Mouse (Mus musculus) lung, embryonic 16.5 days (tissue): ENCODE measurements at regions not wholly inside any gene's neighbourhood (a gene's known extent, or its start where the extent isn't known, plus 50 kb on each side); places are given as distances from the start of the nearest gene placed in this dataset.

Experiments used
- ATAC-seq: fragments of 200-750 bp; cut with Nextera tagmentation; 2 replicates; pipeline ENCODE4 v1.8.0; 2017; ENCODE audit warnings: low read depth, mild to moderate bottlenecking, moderate library complexity
- H3K27ac ChIP-seq: fragments of 300-500 bp; sonication (generic); 2 replicates; pipeline ENCODE4 v1.5.1; 2014; ENCODE audit warnings: mild to moderate bottlenecking, control low read depth, low read length
- H3K27me3 ChIP-seq: fragments of 300-500 bp; sonication (generic); 2 replicates; pipeline ENCODE4 v1.6.1; 2014; ENCODE audit warnings: low read depth, low read length, mixed read lengths; ENCODE audit not compliant: control insufficient read depth, insufficient read depth
- H3K36me3 ChIP-seq: fragments of 300-500 bp; sonication (generic); 2 replicates; pipeline ENCODE4 v1.6.1; 2014; ENCODE audit warnings: low read length; ENCODE audit not compliant: control insufficient read depth, insufficient read depth
- H3K4me1 ChIP-seq: fragments of 300-500 bp; sonication (generic); replicated peaks from 2 replicates; pipeline ENCODE4 v1.6.1; 2014; ENCODE audit warnings: low read length, mixed read lengths; ENCODE audit not compliant: control insufficient read depth, insufficient read depth
- H3K4me2 ChIP-seq: fragments of 300-500 bp; sonication (generic); 2 replicates; pipeline ENCODE4 v1.6.1; 2014; ENCODE audit warnings: low read depth, low read length, control low read depth
- H3K4me3 ChIP-seq: fragments of 300-500 bp; sonication (generic); 2 replicates; pipeline ENCODE4 v1.5.1; 2014; ENCODE audit warnings: mild to moderate bottlenecking, low read length, control low read depth
- H3K9ac ChIP-seq: fragments of 300-500 bp; sonication (generic); 2 replicates; pipeline ENCODE4 v1.6.1; 2014; ENCODE audit warnings: low read length, control low read depth
- H3K9me3 ChIP-seq: fragments of 300-500 bp; sonication (generic); 2 replicates; pipeline ENCODE4 v1.6.1; 2016; ENCODE audit warnings: low read length; ENCODE audit not compliant: control insufficient read depth
- WGBS: fragments of 180-500 bp; shearing (Covaris S2); extraction: QIAGEN DNeasy Blood & Tissue Kit; methylation state at CpG from one replicate; pipeline ENCODE4 v1.1.7; 2014; 5-methylcytosine and 5-hydroxymethylcytosine counted together

GRCm38 (mm10) chrX:11387200-11387940 lies 59.7 kb downstream of the H2al1j start:
- no peak for ATAC-seq
- no peak overlapping the region for H3K4me2 ChIP-seq
- no peaks in the 10 kb centered on the region for H3K36me3 ChIP-seq
- H3K4me1 ChIP-seq = no peaks in the 10 kb centered on the region
- no peak overlapping the region for H3K9ac ChIP-seq
- H3K27me3 ChIP-seq = no peaks in the 10 kb centered on the region
- no peak overlapping the region for H3K27ac ChIP-seq
- 51% methylated on average over 9 of the region's 9 CpGs for WGBS
- H3K4me3 ChIP-seq = no peak overlapping the region
- no peaks in the 10 kb centered on the region for H3K9me3 ChIP-seq

GRCm38 (mm10) chrX:11388860-11389259 lies 61.2 kb downstream of the H2al1j start:
- H3K36me3 ChIP-seq = no peaks in the 10 kb centered on the region
- ATAC-seq = peak; percentile 96
- 36% methylated on average over 9 of the region's 9 CpGs for WGBS
- no peak overlapping the region for H3K27ac ChIP-seq
- H3K4me2 ChIP-seq = no peak overlapping the region
- no peaks in the 10 kb centered on the region for H3K27me3 ChIP-seq
- no peak overlapping the region for H3K4me3 ChIP-seq
- H3K4me1 ChIP-seq = no peaks in the 10 kb centered on the region
- no peaks in the 10 kb centered on the region for H3K9me3 ChIP-seq
- H3K9ac ChIP-seq = no peak overlapping the region

GRCm38 (mm10) chrX:11400406-11400805 lies 72.8 kb downstream of the H2al1j start:
- 66% methylated on average over 3 of the region's 3 CpGs for WGBS
- no peak overlapping the region for H3K27ac ChIP-seq
- no peak overlapping the region for H3K9ac ChIP-seq
- peaks cover 5% of the 10 kb centered on the region; the same call in 1 of the 2 replicates for H3K9me3 ChIP-seq
- no peaks in the 10 kb centered on the region for H3K36me3 ChIP-seq
- ATAC-seq = no peak
- H3K4me3 ChIP-seq = no peak overlapping the region
- no peaks in the 10 kb centered on the region for H3K4me1 ChIP-seq
- H3K27me3 ChIP-seq = no peaks in the 10 kb centered on the region
- H3K4me2 ChIP-seq = no peak overlapping the region

GRCm38 (mm10) chrX:11404369-11404768 lies 76.7 kb downstream of the H2al1j start:
- Histone ChIP-seq H3K4me3 (no peak overlapping the region), H3K9ac (no peak overlapping the region), H3K9me3 (peaks cover 5% of the 10 kb centered on the region; the same call in 1 of the 2 replicates), H3K27ac (no peak overlapping the region), H3K4me2 (no peak overlapping the region), H3K27me3 (no peaks in the 10 kb centered on the region), H3K36me3 (no peaks in the 10 kb centered on the region), H3K4me1 (no peaks in the 10 kb centered on the region)
- no peak for ATAC-seq
- WGBS = 66% methylated on average over 4 of the region's 4 CpGs

- Histone ChIP-seq H3K4me1 (peaks cover 6% of the 10 kb centered on the region; the same call in 1 of the 2 replicates), H3K4me3 (no peak overlapping the region), H3K4me2 (no peak overlapping the region), H3K36me3 (no peaks in the 10 kb centered on the region), H3K27me3 (no peaks in the 10 kb centered on the region; the same call in 1 of the 2 replicates), H3K27ac (no peak overlapping the region), H3K9me3 (no peaks in the 10 kb centered on the region), H3K9ac (no peak overlapping the region)
- WGBS = 44% methylated on average over 5 of the region's 5 CpGs
- peak; percentile 88 for ATAC-seq
Observed at GRCm38 (mm10) chrX:11412316-11412826, 84.7 kb downstream of the H2al1j start.

GRCm38 (mm10) chrX:11415662-11416061 lies 88.0 kb downstream of the H2al1j start:
- H3K27me3 ChIP-seq = no peaks in the 10 kb centered on the region; the same call in 1 of the 2 replicates
- H3K27ac ChIP-seq = no peak overlapping the region
- ATAC-seq = no peak
- H3K9me3 ChIP-seq = no peaks in the 10 kb centered on the region
- H3K36me3 ChIP-seq = no peaks in the 10 kb centered on the region
- no peak overlapping the region for H3K9ac ChIP-seq
- H3K4me1 ChIP-seq = peaks cover 14% of the 10 kb centered on the region
- no peak overlapping the region for H3K4me2 ChIP-seq
- H3K4me3 ChIP-seq = no peak overlapping the region
- WGBS = 28% methylated on average over 4 of the region's 4 CpGs

GRCm38 (mm10) chrX:11416510-11416909 lies 88.9 kb downstream of the H2al1j start:
- Histone ChIP-seq H3K27me3 (no peaks in the 10 kb centered on the region; the same call in 1 of the 2 replicates), H3K9me3 (no peaks in the 10 kb centered on the region), H3K4me3 (no peak overlapping the region), H3K27ac (no peak overlapping the region), H3K36me3 (no peaks in the 10 kb centered on the region), H3K9ac (no peak overlapping the region), H3K4me2 (no peak overlapping the region), H3K4me1 (peaks cover 14% of the 10 kb centered on the region)
- no peak for ATAC-seq
- WGBS = 76% methylated on average over 3 of the region's 3 CpGs

- Histone ChIP-seq H3K4me3 (no peak overlapping the region), H3K9ac (no peak overlapping the region), H3K4me1 (peaks cover 14% of the 10 kb centered on the region), H3K27ac (no peak overlapping the region; the same call in 1 of the 2 replicates), H3K9me3 (no peaks in the 10 kb centered on the region), H3K4me2 (no peak overlapping the region), H3K36me3 (no peaks in the 10 kb centered on the region), H3K27me3 (no peaks in the 10 kb centered on the region)
- ATAC-seq = peak; percentile 37
- 39% methylated on average over 4 of the region's 4 CpGs for WGBS
Observed at GRCm38 (mm10) chrX:11417861-11418260, 90.2 kb downstream of the H2al1j start.

GRCm38 (mm10) chrX:11418261-11418660 lies 90.6 kb downstream of the H2al1j start:
- Histone ChIP-seq H3K36me3 (no peaks in the 10 kb centered on the region), H3K4me1 (peaks cover 14% of the 10 kb centered on the region), H3K4me2 (no peak overlapping the region), H3K9ac (no peak overlapping the region), H3K27ac (peak overlapping the region; percentile 10), H3K9me3 (no peaks in the 10 kb centered on the region), H3K27me3 (no peaks in the 10 kb centered on the region), H3K4me3 (no peak overlapping the region)
- WGBS = 72% methylated on average over 10 of the region's 10 CpGs
- ATAC-seq = no peak
